Mouse (Mus musculus) gastrocnemius, postnatal 10 days (tissue): Measurements from ENCODE around the gene Cope. TPM values are rescaled to one million over a fixed set of nuclear protein-coding genes. Genes with fewer than 3 reads are reported as not detected.
A peak's percentile ranks its signal among the peaks of the same experiment; 100 is the strongest.

Experiments
- DNase-seq: peaks from one replicate; pipeline ENCODE4 v3.0.0; 2021; ENCODE audit warnings: mixed read lengths
- long read RNA-seq, 2 experiments: library from polyadenylated mRNA; stranded (forward); transcript quantifications; one replicate each; pipeline ENCODE4 v2.0.0; 2021
- total RNA-seq, 2 experiments: library from RNA; stranded (reverse); gene quantifications; 2 replicates each; pipeline ENCODE4 v1.2.3; 2021

The Cope gene
- 100 to 1,000 TPM; 140 to 158 TPM for total RNA-seq
- long read RNA-seq, experiment 1, transcript Cope-201 (10 exons, 1,300 nt) = major isoform, 177 of 201 reads
- long read RNA-seq, experiment 1, partial matches to known transcripts = 10 of 201 reads
- long read RNA-seq, experiment 1, other reads (novel, unspliced or antisense) = 12 of 201 reads
- long read RNA-seq, experiment 2, transcript Cope-201 (10 exons, 1,300 nt) = major isoform, 212 of 228 reads
- long read RNA-seq, experiment 2, partial matches to known transcripts = 6 of 228 reads
- long read RNA-seq, experiment 2, other reads (novel, unspliced or antisense) = 10 of 228 reads

DNA sequence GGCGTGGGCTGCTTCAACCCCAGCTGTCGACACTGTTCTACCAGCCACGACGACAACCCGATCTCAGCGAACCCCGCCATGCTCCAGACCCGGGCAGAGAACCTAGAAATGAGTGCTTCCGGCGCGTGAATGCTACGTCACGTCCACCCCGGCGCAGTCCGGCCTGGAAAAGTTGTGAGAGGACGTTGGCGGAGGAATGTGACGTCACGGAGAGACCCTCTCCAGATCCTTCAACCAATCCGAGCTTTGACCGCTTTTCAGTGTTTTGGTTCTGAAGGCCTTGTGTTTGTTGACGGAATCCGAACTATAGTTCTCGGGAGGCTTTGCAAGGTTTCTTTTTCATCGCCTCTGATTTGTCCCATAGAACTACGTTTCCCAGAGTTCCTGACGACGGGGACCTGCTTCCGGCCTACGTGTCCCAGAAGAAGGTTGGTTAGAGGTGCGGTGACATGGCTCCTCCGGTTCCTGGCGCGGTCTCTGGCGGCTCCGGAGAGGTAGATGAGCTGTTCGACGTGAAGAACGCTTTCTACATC lies at the start of gene Cope, which contains the start of gene Ddx49:
Cope (plus strand) TSS at position 161 of the 533 bp plus-strand sequence.
Ddx49 (minus strand) TSS at position 132 of the 533 bp plus-strand sequence.
- peak; percentile 91 for DNase-seq

DNA sequence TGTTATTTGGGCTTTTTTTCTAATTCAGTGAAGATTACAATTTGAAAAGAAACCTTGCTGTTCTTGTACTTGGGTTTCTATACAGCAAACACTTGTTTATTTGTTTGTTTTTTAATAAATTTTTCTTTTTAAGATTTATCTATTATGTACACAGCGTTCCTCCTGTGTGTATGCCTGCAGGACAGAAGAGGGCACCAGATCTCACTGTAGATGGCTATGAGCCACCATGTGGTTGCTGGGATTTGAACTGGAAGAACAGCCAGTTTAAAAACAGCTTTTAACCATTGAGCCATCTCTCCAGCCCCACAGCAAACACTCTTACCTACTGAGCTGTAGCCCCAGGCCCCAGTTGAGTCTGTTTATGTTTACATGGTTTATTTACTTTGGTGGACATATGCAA lies 47.7 kb upstream of the Cope start:
- no peak for DNase-seq

DNA sequence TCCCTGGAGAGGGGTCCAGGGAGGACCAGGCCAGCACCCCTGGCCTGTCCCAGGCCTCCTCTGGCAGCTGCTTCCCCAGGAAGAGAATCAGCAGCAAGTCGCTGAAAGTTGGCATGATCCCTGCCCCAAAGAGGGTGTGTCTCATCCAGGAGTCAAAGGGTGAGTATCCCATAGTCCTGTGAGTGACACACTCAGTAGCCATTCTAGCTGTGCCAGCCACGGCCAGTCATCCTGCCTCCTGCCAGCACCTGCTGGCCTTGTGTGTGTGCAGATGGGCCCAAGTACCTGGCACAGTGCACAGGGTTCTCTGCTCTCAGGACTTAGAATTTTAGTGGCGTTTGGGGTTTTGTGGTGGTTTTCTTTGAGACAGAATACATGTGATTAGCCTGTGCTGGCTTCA lies 44.9 kb upstream of the Cope start:
- DNase-seq = no peak

- no peak for DNase-seq
Measured at GRCm38 (mm10) chr8:70258600-70258999, 43.7 kb upstream of the Cope start.

DNA sequence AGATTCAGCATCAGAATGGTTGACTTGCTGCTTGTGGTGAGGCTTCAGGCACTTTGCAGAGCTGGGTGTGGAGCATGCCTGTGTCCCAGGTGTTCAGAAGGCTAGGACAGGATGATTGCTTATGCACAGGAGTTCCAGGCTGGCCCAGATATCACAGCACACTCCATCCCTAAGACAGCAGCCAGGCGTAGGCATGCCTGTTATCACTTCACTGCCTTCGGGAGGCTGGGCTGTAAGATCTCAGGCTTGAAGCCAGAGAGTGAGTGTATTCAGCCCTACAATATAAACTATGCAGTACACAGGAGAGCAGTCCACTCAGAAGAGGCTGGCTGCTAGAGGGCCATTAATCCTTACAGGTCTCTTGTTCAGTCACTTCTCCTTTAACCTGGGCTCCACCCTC lies 43.3 kb upstream of the Cope start:
- no peak for DNase-seq

DNA sequence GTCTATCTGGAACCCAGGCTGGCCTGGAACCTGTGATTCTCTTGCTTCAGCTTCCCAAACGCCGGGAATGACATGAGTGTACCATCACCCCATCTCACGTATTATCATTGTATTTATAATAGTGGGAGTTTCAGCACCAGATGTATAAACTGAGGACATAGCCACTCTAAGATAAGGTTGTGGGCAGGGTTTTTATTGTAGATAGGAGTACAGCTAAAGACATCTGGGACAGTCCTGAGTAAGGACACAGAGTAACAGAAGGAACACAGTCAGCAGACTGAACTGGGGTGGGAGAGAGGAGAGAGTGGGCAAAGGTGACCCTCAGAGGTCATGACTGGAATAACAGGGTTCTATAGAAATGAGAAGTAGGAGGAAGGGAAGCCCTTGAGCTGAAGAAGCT lies 34.6 kb upstream of the Cope start:
- no peak for DNase-seq

- DNase-seq = no peak
Measured at GRCm38 (mm10) chr8:70268311-70268710, 34.0 kb upstream of the Cope start.

DNA sequence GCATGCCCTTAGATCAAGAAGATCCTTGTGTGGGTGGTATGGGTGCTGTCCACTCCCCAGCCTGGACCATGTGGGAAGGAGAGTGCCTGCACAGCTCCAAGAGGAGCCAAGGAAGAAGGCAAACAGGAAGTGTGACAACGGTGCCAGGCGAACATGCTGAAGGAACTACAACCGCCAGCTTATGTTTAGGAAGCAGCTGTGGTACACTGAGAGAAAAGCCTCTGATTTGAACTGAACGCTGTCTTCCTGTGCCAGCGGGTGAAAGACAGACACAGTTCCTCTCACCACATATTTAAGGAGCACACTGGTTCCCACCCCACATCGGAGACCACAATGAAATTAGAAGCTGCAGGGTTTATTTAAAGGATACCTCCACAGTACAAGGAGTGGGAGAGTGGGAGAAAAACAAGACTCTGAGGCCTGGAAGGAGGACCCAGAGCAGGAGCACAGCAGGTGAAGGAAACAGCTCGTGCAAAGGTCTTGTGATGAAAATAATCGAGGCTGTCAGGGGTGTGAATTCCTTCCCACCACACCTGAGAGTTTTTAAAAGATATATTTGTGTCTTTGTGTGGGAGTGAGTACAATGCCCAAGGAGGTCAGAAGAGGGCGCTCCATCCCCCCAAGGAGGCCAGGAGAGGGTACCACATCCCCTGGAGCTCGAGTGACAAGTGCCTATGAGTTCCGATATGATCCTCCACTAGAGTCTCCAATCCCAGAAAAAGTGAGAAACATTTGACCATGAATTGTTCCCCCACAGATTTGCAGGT lies 33.3 kb upstream of the Cope start:
- DNase-seq = peak; percentile 41

GRCm38 (mm10) chr8:70272949-70273348 lies 29.4 kb upstream of the Cope start:
- DNase-seq = no peak

- no peak for DNase-seq
Measured at GRCm38 (mm10) chr8:70274350-70274749, 28.0 kb upstream of the Cope start.

DNA sequence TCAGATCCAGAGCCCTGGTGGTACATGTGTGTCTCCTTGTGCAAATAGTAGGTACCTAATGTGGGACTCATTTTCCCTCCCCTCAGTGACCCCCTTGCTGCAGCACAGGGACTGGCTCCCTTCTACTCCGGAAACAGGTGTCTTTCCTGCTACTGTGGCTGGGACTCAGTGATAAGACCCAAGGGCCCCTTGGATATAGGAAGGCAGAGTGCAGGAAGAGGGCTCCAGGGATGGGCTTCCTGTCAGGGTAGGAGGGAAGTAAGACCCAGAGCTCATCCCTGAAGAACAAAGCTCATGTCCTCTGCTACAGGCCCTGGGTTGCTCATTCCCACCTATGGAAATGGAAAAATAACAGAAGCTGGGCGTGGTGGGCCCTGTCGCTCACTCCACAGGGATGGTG lies 25.8 kb upstream of the Cope start:
- no peak for DNase-seq

GRCm38 (mm10) chr8:70278175-70278574 lies 24.1 kb upstream of the Cope start:
- no peak for DNase-seq

DNA sequence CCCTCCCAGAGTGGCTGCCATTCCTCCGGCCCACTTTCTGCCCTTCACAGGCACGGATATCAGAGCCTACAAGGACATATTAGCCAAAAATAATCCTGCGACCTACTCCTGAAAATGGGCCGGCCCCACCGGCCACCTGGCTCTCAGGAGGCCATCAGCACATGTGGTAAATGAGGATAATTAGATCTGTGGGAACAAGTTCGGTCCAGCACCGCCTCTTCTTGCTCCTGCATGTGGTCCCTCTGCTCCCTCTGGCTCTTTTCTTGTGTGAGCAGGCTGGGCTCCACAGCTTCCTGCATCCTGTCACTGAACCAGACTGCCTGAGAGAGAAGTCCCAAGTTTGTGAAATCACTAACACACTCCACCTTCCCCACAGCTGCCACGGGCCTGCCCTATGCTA lies 23.1 kb upstream of the Cope start:
- DNase-seq = no peak

GRCm38 (mm10) chr8:70281001-70281400 lies 21.3 kb upstream of the Cope start:
- DNase-seq = no peak

DNA sequence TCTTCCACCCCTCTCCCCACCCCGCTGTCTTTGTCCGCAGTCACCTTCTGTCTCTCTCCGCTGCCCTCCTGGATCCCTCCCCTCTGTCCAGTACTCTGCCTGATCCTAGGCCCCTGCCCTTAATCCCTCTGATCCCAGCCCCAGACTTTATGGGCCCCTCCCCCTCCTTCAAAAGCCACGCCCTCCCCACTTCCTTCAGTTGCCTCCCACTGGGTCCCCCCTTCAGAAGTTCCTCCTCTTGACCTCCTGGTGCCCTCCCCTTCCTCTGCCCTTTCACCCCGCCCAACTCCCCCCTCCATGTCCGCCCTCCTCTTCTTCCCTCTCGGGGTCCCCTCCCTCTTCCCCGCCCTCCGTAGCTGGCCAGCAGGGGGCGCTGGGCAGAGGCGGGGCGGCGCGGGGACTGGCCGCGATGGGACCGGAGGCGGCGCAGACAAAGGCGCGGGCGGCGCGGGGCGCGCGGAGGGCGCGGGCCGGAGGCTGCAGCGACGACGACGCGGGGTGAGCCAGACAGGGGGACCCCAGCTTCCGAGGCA lies 19.6 kb upstream of the Cope start, which contains the start of gene Homer3:
Homer3 (plus strand) TSS at position 225 of the 533 bp plus-strand sequence.
- peak; percentile 92 for DNase-seq

DNA sequence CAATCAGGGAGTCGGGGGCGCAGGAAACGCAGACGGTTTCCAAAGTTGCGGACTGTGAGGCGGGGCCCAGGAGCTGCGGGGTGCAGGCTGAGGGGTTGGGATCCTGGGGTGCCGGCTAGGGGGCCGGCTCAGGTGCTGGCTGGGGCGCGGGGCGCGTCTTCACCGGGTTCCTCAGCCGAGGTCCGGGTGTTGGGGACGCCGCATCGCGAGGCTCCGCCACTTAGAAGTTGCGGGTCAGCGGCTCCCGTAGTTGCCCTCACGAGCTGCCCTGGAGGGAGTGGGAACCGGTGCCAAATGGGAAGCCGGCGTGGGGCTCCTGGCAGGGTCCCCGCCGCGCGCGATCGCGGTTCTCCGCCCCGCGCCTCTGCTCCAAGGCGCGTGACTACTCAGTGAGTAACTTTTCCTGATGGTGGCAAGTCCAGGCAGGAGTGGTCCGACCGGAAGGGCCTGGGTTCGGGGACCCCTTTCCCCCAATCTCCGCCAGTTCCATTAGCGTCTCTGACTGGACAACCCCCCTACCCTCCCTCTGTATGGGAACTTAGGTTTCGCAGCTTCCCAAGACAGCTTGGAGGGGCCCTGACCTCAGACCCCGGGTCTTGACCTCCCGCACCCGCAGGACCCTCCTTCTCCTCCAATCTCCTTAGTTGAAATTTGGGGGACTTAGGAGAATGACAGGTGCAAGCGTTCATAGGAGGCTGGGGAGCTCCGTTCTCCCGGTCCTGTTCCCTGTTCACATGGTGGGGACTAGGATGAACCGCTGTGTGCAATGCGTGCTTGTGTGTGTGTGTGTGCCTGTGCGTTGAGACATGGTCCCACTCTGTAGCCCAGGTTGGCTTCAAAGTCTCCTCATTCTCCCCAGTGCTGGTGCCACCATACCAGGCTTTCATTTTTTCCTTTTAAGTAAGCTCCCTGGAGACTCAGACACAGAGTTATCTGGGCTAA lies 18.9 kb upstream of the Cope start:
- no peak for DNase-seq

GRCm38 (mm10) chr8:70284421-70284820 lies 17.9 kb upstream of the Cope start:
- DNase-seq = no peak

GRCm38 (mm10) chr8:70285304-70285703 lies 17.0 kb upstream of the Cope start:
- no peak for DNase-seq

DNA sequence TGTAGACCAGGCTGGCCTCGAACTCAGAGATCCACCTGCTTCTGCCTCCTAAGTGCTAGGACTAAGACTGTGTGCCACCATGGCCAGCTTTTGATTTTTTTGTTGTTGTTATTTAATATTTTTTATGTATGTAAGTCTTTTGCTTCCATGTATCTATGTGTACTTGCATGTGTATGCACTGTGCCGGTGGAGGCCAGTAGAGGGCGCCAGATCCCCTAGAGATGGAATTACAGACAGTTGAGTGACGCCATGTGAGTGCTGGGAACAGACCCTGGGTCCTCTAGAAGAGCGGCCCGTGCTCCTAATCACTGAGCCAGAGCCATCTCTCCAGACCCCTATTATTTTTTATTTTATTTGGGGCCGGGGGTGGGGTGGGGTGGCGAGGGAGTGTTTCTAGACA lies 15.6 kb upstream of the Cope start:
- DNase-seq = no peak

DNA sequence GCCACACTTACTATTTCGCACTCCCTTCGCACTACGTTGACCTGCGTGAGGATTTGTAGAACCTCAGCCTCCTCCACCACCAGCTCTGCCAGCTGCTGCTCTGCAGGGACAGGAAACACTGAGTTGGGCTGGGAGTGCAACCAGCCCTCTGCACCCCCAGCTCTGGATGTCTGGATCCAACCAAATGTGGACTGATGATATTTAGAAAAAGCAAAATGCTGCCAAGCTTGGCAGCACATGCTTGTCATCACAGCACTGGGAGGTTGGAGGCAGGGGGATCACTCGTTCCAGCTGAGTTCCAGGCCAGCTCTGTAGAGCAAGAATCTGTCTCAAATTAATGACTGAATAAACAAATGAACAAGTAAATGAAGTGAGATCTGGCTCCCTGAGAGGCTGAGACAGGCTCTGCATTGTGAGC lies 8.3 kb upstream of the Cope start:
- DNase-seq = no peak

DNA sequence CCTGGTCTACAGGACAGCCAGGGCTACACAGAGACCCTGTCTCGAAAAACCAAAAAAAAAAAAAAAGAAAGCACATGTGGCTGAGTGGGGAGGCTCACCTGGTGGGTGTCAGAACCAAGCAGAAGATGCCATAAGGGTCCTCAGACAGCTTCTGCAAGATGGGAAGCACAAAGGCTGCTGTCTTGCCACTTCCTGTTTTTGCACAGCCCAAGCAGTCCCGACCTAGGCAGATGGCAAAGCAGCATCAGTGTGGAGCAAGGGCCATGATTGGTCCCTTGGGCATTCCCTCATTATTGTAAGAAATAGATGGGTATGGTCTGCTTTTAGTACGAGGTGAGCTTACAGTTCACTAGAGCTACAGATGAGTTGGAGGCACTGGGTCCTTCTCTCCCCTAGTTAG lies 1.4 kb upstream of the Cope start:
- DNase-seq = no peak

GRCm38 (mm10) chr8:70302901-70303300 lies 583 bp downstream of the Cope start:
- no peak for DNase-seq
